Mouse (Mus musculus) lung, embryonic 16.5 days (tissue): Measurements from ENCODE around the gene Rpl22l1. TPM values are rescaled to one million over a fixed set of nuclear protein-coding genes. Genes with fewer than 3 reads are reported as not detected.

Experiments used
- polyA plus RNA-seq: library from polyadenylated mRNA; unstranded; fragments of >200 nt; fragmentation: Nextera tagmentation; extraction: Ambion mirVana; gene quantifications from 2 replicates; pipeline ENCODE4 v1.2.1, GENCODE M21; 2015

The Rpl22l1 gene
- polyA plus RNA-seq, 1 experiment from 2014 or later = 408 TPM

Other genes with a start within 250 kb of the Rpl22l1 start
- gene Slc2a2, start 107.5 kb upstream of the Rpl22l1 start, polyA plus RNA-seq = 0.28 and 0.64 TPM in 2 replicates
- 9.3 and 9.7 TPM in 2 replicates for gene Eif5a2, start 24.2 kb upstream of the Rpl22l1 start, polyA plus RNA-seq
- gene Gm1527, start 87.2 kb downstream of the Rpl22l1 start, polyA plus RNA-seq = not detected in 2 replicates